Mouse (Mus musculus): Measurements from ENCODE around the gene Sbk1.

Sbk1 gene

GRCm38 (mm10) chr7:126335556-126335955 is 63.1 kb downstream of the Sbk1 start:
- in situ Hi-C loops (cut with MseI, MboI), result no loop called here

- in situ Hi-C loops (cut with MseI, MboI), result no loop called here
Measured at GRCm38 (mm10) chr7:126338906-126339305, 66.5 kb downstream of the Sbk1 start.

- in situ Hi-C loops (cut with MseI, MboI), result no loop called here
Measured at GRCm38 (mm10) chr7:126339521-126339971, 67.1 kb downstream of the Sbk1 start.

GRCm38 (mm10) chr7:126340206-126340618 is 67.8 kb downstream of the Sbk1 start:
- in situ Hi-C loops (cut with MseI, MboI), result no loop called here

GRCm38 (mm10) chr7:126340896-126341295 is 68.5 kb downstream of the Sbk1 start:
- in situ Hi-C loops (cut with MseI, MboI), result no loop called here
